Mouse (Mus musculus): Measurements from ENCODE around the gene Rad54l. TPM values are rescaled to one million over a fixed set of nuclear protein-coding genes. Genes with fewer than 3 reads are reported as not detected.

Rad54l gene
- polyA plus RNA-seq (2016; fragmentation: Nextera tagmentation; extraction: Ambion mirVana): 26.9 and 29.4 TPM in 2 replicates

DNA sequence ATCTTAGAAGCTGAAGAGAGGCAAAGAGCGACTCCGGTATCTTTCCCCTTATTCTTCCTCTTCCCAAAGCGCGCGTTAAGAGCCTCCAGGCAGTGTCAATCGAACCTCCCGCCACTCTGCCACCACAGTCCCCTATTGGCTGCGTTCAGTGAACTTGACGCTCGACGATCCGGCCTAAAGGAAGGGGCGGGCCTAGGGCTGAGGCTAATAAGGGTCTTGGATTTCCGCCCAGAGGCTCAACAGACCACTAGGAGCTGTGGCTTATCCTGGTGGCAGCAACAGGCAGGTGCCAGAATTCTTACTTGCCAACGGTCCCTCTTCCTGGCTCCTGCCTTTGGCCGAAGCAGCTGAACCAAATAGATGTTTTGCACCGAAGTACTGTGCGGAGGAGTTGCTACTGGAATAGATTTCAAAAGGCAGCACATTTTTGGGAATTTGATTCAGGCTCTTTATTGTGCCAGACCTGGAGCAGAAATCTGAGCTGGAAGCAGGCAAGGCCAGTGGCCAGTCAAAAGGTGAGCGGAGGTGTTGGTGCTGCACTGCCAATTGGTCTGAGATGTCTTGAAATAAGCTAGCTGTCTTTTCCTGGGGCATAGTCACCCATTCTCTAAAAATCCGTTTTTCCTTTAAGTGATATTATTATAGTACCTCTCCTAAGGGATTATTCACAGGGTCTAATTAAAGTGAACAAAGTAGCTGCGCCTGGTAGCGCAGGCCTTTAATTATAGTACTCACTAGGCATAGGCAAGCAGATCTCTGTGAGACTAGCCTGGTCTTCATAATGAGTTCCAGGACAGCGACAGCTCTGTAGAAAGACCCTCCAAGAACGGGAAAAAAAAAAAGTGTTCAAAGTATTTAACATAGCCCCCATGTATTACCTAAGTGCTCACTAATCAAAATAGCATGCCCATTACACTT, at the start of gene Rad54l, which contains the start of gene Pomgnt1:
Rad54l (minus strand) TSS at position 89 of the 918 bp plus-strand sequence.
Pomgnt1 (plus strand) TSS at position 239 of the 918 bp plus-strand sequence.
- WGBS: 7% methylated on average over 24 of the region's 24 CpGs
- no peaks in the 10 kb centered on the region for H3K27me3 ChIP-seq (replicated peaks)
- no peaks in the 10 kb centered on the region for H3K9me3 ChIP-seq
- no peaks in the 10 kb centered on the region for H3K36me3 ChIP-seq
- H3K9ac ChIP-seq: peak within 1 kb of the TSS; percentile 49
- peak within 1 kb of the TSS; percentile 74 for H3K4me2 ChIP-seq (replicated peaks)
- peak within 1 kb of the TSS; percentile 55 for H3K4me3 ChIP-seq
- peaks cover 15% of the 10 kb centered on the region for H3K4me1 ChIP-seq
- peak; percentile 97 for ATAC-seq (ENCODE audit: low FRiP score, low read depth)
- H3K27ac ChIP-seq: no peak within 1 kb of the TSS

DNA sequence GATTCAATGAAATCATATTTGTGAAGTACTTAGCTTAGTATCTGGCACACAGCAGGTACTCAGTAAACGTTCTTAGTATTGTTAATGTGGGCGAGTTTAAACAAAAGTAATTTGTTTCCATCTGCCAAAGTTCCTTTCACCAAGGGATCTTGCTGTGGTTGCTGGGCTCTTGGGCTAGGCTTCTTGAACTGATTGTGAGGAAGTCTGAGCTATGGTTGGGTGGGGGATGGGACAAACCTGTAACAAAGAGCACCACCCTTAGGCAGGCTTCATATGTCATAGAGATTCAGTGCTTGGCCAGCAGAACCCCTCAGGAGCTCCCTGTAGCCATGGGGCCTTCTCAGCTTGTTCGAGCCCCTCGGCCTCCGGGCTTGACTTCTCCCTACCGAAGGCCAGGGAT, 49.6 kb upstream of the Rad54l start, which contains the start of the genes 1700042G07Rik and Gm49337:
1700042G07Rik (plus strand) TSS at position 301 of the 400 bp plus-strand sequence.
Gm49337 (plus strand) TSS at position 313 of the 400 bp plus-strand sequence.
- H3K27me3 ChIP-seq (replicated peaks): no peaks in the 10 kb centered on the region
- no peaks in the 10 kb centered on the region for H3K36me3 ChIP-seq
- H3K9ac ChIP-seq: no peak within 1 kb of the TSS
- no peak within 1 kb of the TSS for H3K27ac ChIP-seq
- H3K4me1 ChIP-seq: peaks cover 13% of the 10 kb centered on the region
- 90% methylated on average over 6 of the region's 6 CpGs for WGBS
- no peak for ATAC-seq (ENCODE audit: low FRiP score, low read depth)
- no peak within 1 kb of the TSS for H3K4me2 ChIP-seq (replicated peaks)
- H3K4me3 ChIP-seq: no peak within 1 kb of the TSS
- H3K9me3 ChIP-seq: no peaks in the 10 kb centered on the region

DNA sequence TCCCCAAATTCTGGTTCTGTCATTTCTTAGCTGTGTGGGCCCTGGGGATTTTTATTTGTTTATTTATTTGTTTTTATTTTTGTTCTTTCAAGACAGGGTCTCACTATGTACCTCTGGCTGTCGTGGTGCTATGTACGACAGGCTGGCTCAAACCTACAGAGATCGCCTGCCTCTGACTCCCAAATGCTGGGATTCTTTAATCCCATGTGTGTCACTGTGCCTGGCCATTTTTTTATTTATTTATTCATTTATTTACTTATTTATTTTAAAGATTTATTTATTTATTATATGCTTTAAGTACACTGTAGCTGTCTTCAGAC, 45.8 kb upstream of the Rad54l start:
- Histone ChIP-seq H3K4me1 (peaks cover under 1% of the 10 kb centered on the region; the same call in 1 of the 2 replicates), H3K9me3 (no peaks in the 10 kb centered on the region), H3K4me2 (replicated peaks) (no peak overlapping the region), H3K9ac (no peak overlapping the region), H3K4me3 (no peak overlapping the region), H3K36me3 (no peaks in the 10 kb centered on the region), H3K27me3 (replicated peaks) (no peaks in the 10 kb centered on the region), H3K27ac (no peak overlapping the region)
- 87% methylated on average over 3 of the region's 3 CpGs for WGBS
- ATAC-seq (ENCODE audit: low FRiP score, low read depth): peak; percentile 30; the same call in 1 of the 2 replicates

DNA sequence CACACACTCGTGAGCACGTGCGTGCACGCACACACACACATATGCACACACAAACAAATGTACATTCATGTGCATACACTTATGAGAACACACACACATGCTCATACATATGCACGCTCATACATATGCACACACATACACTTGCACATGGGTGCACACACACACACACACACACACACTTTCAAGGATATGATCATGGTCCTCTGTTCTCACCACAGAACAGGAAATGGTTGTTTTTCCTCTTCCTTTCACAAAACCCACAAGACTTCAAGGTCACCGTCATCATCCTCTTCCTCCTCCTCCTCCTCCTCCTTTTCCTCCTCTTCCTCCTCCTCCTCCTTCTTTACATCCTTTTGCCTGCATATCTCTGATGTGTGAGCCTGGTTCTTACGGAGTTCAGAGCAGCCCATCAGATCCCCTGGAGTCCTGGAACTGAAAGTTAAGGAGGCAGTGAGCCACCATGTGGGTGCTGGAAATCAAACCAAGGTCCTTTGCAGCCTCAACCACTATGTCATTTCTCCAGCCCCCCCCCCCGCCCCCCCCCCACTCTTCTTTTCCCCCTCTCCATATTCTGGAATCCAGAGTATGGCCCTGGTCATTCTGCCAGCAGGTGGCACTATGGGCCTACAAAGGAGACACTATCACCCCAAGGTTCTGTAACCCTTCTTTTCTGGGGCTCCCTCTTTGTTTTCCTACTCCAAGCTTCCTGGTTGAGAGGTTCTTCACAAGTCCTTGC, 45.3 kb upstream of the Rad54l start:
- Histone ChIP-seq H3K9ac (no peak overlapping the region), H3K27me3 (replicated peaks) (no peaks in the 10 kb centered on the region), H3K27ac (no peak overlapping the region), H3K4me1 (no peaks in the 10 kb centered on the region), H3K36me3 (no peaks in the 10 kb centered on the region), H3K9me3 (no peaks in the 10 kb centered on the region), H3K4me2 (replicated peaks) (no peak overlapping the region), H3K4me3 (no peak overlapping the region)
- peak; percentile 74; the same call in 1 of the 2 replicates for ATAC-seq (ENCODE audit: low FRiP score, low read depth)
- WGBS: 73% methylated on average over 8 of the region's 8 CpGs

DNA sequence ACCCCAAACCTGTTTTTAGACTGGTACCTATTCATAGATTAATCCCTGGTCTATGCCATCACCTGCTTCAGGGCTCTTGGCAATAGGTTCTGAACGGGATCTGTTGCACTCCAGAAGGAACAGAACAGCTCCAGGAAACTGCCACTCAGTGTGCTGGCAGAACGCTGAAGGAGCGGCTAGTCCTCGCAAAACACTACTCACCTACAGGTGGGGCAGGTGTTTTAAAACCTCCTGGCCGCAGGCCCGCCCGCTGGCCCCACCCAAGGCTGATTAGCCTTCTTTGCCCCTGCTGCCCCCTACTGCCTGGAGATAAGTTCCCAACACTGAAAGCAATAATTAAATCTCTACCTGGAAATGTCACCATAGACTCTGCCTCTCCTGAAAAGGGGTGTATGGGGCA, 43.9 kb upstream of the Rad54l start, which contains the start of gene Tspan1:
Tspan1 (minus strand) TSS at position 198 of the 400 bp plus-strand sequence.
- no peak within 1 kb of the TSS for H3K4me3 ChIP-seq
- H3K27me3 ChIP-seq (replicated peaks): no peaks in the 10 kb centered on the region
- no peaks in the 10 kb centered on the region for H3K4me1 ChIP-seq
- ATAC-seq (ENCODE audit: low FRiP score, low read depth): no peak
- no peak within 1 kb of the TSS for H3K27ac ChIP-seq
- H3K4me2 ChIP-seq (replicated peaks): no peak within 1 kb of the TSS
- no peaks in the 10 kb centered on the region for H3K9me3 ChIP-seq
- H3K9ac ChIP-seq: no peak within 1 kb of the TSS
- WGBS: 43% methylated on average over 7 of the region's 7 CpGs
- H3K36me3 ChIP-seq: no peaks in the 10 kb centered on the region

DNA sequence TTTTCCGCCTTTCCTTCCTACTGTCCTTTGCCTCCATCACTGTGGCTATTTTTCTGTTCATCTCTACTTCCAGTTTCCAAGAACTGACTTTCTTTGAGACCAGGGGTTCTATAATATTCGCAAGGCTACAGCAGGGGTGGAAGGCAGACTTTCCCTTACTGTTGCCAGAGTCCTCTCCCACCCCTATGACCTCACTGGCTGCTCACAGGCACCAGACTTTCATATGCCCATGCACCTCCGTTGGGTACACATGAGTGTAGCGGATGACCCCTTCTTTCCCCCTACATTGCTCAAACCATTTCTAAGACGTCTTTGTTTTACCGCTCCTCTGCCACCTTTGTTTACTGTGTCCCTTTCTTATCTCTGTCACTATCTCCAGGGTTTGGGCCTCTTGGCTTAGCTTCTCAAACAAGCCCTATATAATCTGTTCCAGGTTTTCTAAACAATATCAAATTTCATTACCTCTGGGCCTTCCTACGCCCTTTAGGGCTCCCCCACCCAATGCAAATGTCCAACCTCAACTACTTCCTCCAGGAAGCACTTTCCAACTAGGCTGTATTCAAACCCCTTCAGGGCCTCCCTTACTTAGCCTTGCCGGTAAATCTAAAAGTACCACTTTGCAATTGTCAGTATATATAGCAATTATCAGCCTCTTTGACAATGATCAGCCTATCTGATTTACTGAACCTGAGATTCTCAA, 42.4 kb upstream of the Rad54l start:
- 76% methylated on average over 8 of the region's 8 CpGs for WGBS
- Histone ChIP-seq H3K9ac (no peak overlapping the region), H3K4me1 (no peaks in the 10 kb centered on the region), H3K36me3 (no peaks in the 10 kb centered on the region), H3K9me3 (no peaks in the 10 kb centered on the region), H3K4me2 (replicated peaks) (no peak overlapping the region), H3K27me3 (replicated peaks) (no peaks in the 10 kb centered on the region), H3K4me3 (no peak overlapping the region), H3K27ac (no peak overlapping the region)
- no peak for ATAC-seq (ENCODE audit: low FRiP score, low read depth)

DNA sequence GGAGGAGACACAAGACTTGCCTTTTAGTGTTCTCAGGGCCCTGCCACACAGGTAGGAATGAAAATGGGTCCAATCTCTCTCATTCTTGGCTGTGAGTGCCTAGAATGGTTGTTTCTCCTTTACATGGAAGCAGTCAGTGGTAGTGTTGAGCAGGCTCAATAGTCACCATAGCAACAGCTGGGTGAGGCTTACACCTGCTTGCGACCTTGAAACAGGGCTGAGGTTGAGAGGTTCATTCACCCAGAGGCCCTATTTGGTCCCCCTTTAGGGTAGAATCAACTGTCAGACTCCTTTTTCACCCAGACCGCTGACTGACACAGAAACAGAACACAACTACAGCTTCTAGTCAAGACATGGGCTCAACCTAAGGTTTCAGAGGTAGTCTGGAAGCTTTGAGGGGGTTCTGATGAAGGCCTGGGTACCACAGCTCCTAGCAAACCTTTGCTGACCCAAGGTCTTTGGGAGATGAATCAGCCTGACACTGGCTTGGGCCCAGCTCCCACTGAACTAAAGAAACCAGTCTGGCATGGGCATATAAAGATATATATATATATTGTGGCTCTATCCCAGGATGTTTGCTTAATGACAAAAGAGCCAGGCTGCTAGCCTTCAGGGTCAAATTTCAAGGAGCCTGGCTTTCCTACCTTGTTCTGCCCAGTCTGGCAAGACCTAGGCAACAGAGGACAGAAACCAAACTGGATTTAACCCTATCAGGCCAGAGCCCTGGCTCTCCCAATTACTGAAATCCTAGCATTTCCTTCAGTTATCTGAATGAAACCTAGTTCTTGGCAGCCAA, 41.5 kb upstream of the Rad54l start:
- Histone ChIP-seq H3K36me3 (peaks cover 5% of the 10 kb centered on the region; the same call in 1 of the 2 replicates), H3K4me2 (replicated peaks) (no peak overlapping the region), H3K4me1 (no peaks in the 10 kb centered on the region), H3K27ac (no peak overlapping the region), H3K4me3 (no peak overlapping the region), H3K9ac (no peak overlapping the region), H3K27me3 (replicated peaks) (no peaks in the 10 kb centered on the region), H3K9me3 (no peaks in the 10 kb centered on the region)
- ATAC-seq (ENCODE audit: low FRiP score, low read depth): no peak
- 87% methylated on average over 2 of the region's 2 CpGs for WGBS

DNA sequence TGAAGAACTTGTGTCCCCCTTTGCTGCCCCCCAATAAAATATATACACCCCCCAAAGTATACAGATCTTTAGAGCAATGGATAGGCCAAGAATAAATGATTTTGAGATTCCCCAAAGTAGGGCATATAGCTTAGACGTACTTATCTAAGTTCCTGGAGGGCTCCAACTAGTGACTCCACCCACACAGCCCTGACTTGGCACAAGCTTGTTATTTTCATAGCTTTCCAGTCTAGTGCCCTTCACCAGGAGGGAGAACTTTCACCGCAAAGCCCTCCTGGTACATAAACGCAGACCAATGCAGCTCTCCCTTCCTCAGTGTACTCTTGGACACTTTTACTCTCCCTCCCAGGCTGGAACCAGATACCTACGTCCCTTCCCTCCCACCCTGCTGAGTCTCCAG, 38.7 kb upstream of the Rad54l start:
- Histone ChIP-seq H3K27me3 (replicated peaks) (no peaks in the 10 kb centered on the region), H3K4me3 (no peak overlapping the region), H3K9ac (no peak overlapping the region), H3K27ac (no peak overlapping the region), H3K4me1 (no peaks in the 10 kb centered on the region), H3K4me2 (replicated peaks) (no peak overlapping the region), H3K9me3 (no peaks in the 10 kb centered on the region), H3K36me3 (peaks cover 29% of the 10 kb centered on the region)
- no peak for ATAC-seq (ENCODE audit: low FRiP score, low read depth)
- WGBS: 86% methylated on average over 4 of the region's 4 CpGs

DNA sequence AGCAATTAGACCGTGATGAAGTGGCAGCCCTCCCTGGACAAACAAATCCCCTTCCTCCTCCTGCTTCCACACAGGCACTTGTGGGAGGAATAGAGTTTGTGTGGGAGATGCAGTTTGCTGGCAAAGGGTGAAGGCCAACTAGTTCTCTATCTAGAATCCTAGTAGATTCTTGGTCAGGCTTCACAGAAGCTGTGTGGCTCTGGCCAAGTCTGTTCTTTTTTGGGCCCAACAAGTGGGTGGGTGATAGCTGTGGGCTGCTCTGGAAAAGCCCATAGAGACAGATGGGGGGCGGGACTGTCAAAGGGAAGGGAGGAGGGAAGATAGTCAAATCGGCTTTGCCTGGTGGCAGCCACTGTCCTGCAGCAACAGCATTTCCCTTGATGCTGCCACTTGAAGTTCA, 37.3 kb upstream of the Rad54l start:
- no peak overlapping the region for H3K27ac ChIP-seq
- H3K4me1 ChIP-seq: no peaks in the 10 kb centered on the region
- H3K4me3 ChIP-seq: no peak overlapping the region
- no peaks in the 10 kb centered on the region for H3K27me3 ChIP-seq (replicated peaks)
- 76% methylated on average over 3 of the region's 3 CpGs for WGBS
- ATAC-seq (ENCODE audit: low FRiP score, low read depth): no peak
- peaks cover 42% of the 10 kb centered on the region for H3K36me3 ChIP-seq
- no peak overlapping the region for H3K4me2 ChIP-seq (replicated peaks)
- no peaks in the 10 kb centered on the region for H3K9me3 ChIP-seq
- no peak overlapping the region for H3K9ac ChIP-seq

DNA sequence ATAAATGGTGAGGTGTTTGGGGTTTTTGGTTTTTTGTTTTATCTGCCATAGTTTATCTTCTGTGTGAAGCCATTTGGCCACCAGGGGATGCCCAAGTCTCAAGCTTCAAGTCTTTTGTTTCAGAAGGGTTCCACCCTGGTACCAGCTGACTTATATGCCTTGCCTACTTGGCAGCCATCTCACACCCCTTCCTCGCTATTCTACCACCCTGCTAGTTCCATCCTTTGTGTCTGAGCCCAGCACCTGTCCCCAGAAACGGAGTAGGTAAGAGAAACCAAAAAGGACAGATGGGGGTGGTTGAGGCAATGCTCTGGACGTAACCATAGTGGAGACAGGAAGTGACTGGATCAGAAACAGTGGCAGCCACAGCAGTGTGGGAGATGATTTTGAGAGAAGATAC, 36.4 kb upstream of the Rad54l start:
- ATAC-seq (ENCODE audit: low FRiP score, low read depth): no peak
- Histone ChIP-seq H3K9ac (no peak overlapping the region), H3K36me3 (peaks cover 51% of the 10 kb centered on the region)

DNA sequence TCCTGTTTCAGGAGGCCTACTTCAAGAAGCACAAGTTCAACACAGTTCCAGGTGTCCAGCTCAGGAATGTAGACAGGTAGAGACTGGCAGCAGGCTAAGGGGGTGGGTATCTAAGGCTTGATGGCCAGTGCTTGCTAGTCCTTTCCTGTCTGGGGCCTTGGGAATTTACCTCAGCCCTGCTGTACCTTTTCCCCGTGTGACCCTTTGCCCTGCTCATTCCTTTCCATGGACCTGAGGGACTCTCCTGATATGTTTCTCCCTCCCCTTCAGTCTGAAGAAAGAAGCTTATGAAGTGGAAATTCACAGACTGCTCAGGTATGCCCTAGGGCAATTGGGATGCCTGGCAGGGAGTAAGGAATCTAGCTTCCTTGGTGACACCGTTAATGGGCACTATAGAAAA, 34.4 kb upstream of the Rad54l start:
- Histone ChIP-seq H3K27ac (no peak overlapping the region), H3K4me2 (replicated peaks) (no peak overlapping the region), H3K4me1 (no peaks in the 10 kb centered on the region), H3K4me3 (no peak overlapping the region), H3K27me3 (replicated peaks) (no peaks in the 10 kb centered on the region), H3K36me3 (peaks cover 71% of the 10 kb centered on the region), H3K9me3 (no peaks in the 10 kb centered on the region), H3K9ac (no peak overlapping the region)
- ATAC-seq (ENCODE audit: low FRiP score, low read depth): no peak
- WGBS: 89% methylated on average over 2 of the region's 2 CpGs

More for the DNA sequence above, 36.4 kb upstream of the Rad54l start:
- Histone ChIP-seq H3K27me3 (replicated peaks) (no peaks in the 10 kb centered on the region), H3K4me2 (replicated peaks) (no peak overlapping the region), H3K9me3 (no peaks in the 10 kb centered on the region), H3K4me3 (no peak overlapping the region), H3K27ac (no peak overlapping the region), H3K4me1 (no peaks in the 10 kb centered on the region)
- WGBS: 78% methylated on average over 3 of the region's 3 CpGs

Data from neural tube, embryonic 12.5 days (tissue).